In the genomic region with DNA sequence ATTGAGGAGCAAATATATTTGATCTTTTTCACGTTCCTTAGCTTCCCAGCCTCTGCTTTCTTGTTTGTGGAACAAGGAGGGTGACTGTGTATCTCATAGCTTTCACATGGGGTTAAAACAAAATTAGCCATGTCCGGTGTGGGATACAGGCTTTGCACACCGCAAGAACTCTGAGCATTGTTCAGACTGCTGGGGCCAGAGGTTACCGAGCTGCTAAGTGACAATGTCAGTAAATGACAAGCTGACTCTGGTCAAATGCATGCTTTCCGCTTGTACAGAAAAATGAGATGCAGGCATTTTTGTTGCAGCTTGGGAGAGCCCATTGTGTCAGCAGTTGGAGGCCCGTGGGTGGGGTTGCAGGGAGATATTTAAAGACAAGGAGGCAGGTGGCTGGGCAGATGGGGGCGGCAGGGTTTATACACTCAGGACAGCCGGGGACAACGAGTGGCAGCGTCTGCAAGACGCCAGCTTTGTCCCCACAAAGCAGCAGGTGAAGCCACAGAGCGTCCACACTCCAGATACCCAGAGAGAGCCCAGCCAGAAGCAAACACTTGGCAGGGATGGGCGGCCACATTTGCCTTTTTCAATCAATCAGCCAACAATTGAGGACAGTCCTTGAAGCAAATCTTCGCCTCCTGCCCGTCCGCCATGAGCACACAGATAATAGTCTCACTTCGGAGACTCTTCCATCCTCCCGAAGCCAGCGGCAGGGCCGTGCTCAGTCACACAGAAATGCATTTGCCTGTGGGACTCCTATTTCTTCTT, we compare ENCODE assay signal across 9 mouse cellular contexts. TPM values are rescaled to one million over a fixed set of nuclear protein-coding genes. Genes with fewer than 3 reads are reported as not detected.
DNase-seq lines count a peak whose midpoint lies in the region; ATAC-seq and TF ChIP-seq lines count a peak whose summit lies in the region.
"Had no signal": no experiment of that assay in that cellular context is flagged by ENCODE, and none has a peak within 500 bp of the region (broad histone marks: within the 10 kb centered on the region; RNA-seq: fewer than 3 reads in every experiment).

No protein-coding gene starts in this region.

- no peaks in the 10 kb centered on the region for H3K4me1 ChIP-seq in liver, postnatal 0 days (ENCODE audit: insufficient read depth)
- H3K4me1 ChIP-seq: liver, embryonic 13.5 days had no signal

- WGBS in liver, postnatal 0 days (ENCODE audit: insufficient replicate concordance), result 66% methylated on average over 20 of the region's 20 CpGs

- no peak for ATAC-seq in liver, postnatal 0 days
- ATAC-seq in megakaryocyte-erythroid progenitor cell, adult 5-6 weeks (replicated peaks; ENCODE audit: low FRiP score, low TSS enrichment, poor library complexity, severe bottlenecking), result no peak

- no peak overlapping the region for H3K4me3 ChIP-seq in liver, postnatal 0 days (ENCODE audit: low read depth, low read length)
- H3K4me3 ChIP-seq: liver, embryonic 13.5 days had no signal

- H3K4me2 ChIP-seq in liver, postnatal 0 days (ENCODE audit: low read depth, low read length), result no peak overlapping the region
- H3K4me2 ChIP-seq: liver, embryonic 13.5 days had no signal

- H3K9me3 ChIP-seq in liver, postnatal 0 days (ENCODE audit: low read length), result no peaks in the 10 kb centered on the region
- H3K9me3 ChIP-seq: liver, embryonic 13.5 days had no signal

- no peak overlapping the region for H3K9ac ChIP-seq in liver, postnatal 0 days (replicated peaks)
- H3K9ac ChIP-seq: liver, embryonic 13.5 days had no signal

- no peak for TF ChIP-seq EP300 in liver, postnatal 0 days (IDR thresholded peaks at IDR 0.05; ENCODE audit: low read depth)

- no peaks in the 10 kb centered on the region for H3K27me3 ChIP-seq in liver, postnatal 0 days (ENCODE audit: insufficient read depth, low read length)
- H3K27me3 ChIP-seq: liver, embryonic 13.5 days had no signal

- peak; percentile 7 for DNase-seq in liver
- DNase-seq in liver, postnatal 0 days, result no peak
- peak; percentile 61 to 79 for DNase-seq in frontal cortex, postnatal 36 days (ENCODE audit: low spot score in 2 of 2)
- DNase-seq in left cerebral cortex, postnatal 36 days (ENCODE audit: low spot score in 2 of 2), result peak; percentile 75 to 82
- DNase-seq in right cerebral cortex, postnatal 14 days, result peak; percentile 67
- DNase-seq in spleen, postnatal 14 days (ENCODE audit: low spot score in 2 of 2), result no peak
- no peak for DNase-seq in spleen, postnatal 4 days (ENCODE audit: low spot score in 2 of 2)
- DNase-seq: liver, embryonic 13.5 days had no signal

- no peak for TF ChIP-seq CTCF in liver, postnatal 0 days (IDR thresholded peaks at IDR 0.05; ENCODE audit: low read depth)

- H3K36me3 ChIP-seq in liver, postnatal 0 days (replicated peaks; ENCODE audit: insufficient read depth, low read length), result no peaks in the 10 kb centered on the region
- H3K36me3 ChIP-seq: liver, embryonic 13.5 days had no signal

- intact Hi-C loops in left cerebral cortex, postnatal 36 days (cut with DNase I), result loop anchor here (5.0 kb wide), 1 partner anchor 62 kb away; no protein-coding TSS in a partner anchor

- H3K27ac ChIP-seq in liver, postnatal 0 days (ENCODE audit: low read depth), result no peak overlapping the region
- H3K27ac ChIP-seq: liver, embryonic 13.5 days had no signal

RNA-seq across cellular contexts. Expression of gene Rbpj, which starts 59.5 kb away (rescaled TPM):
- 6.1 and 6.4 TPM in 2 replicates for polyA plus RNA-seq in liver, postnatal 0 days (2015; fragmentation: Nextera tagmentation; extraction: Ambion mirVana)
- 10 to 100 TPM; 24.3 to 27.0 TPM for total RNA-seq in left cerebral cortex, postnatal 36 days (2021)
- total RNA-seq in megakaryocyte-erythroid progenitor cell, adult 5-6 weeks (2014; fragmentation: Nextera tagmentation), result 34.3 and 45.5 TPM in 2 replicates
- 28.6 and 31.1 TPM in 2 replicates for total RNA-seq in megakaryocyte-erythroid progenitor cell, adult 5-6 weeks (2017)

Comparison
In these comparisons a context has a peak if more than half of its experiments do, and no peak if none do; other contexts are left out.
1. DNase-seq: peak in liver (single experiment), frontal cortex, postnatal 36 days (2 of 2), left cerebral cortex, postnatal 36 days (2 of 2) and right cerebral cortex, postnatal 14 days (single experiment); none in liver, postnatal 0 days (single experiment), spleen, postnatal 14 days (0 of 2) and spleen, postnatal 4 days (0 of 2).